Mouse (Mus musculus) C2C12 (cell line): ENCODE data around the gene 4930435E12Rik.

Experiments used
- CEBPB ChIP-seq: IDR thresholded peaks from one replicate; pipeline ENCODE4 v1.6.1; 2011; ENCODE audit warnings: low read depth, mild to moderate bottlenecking, control low read depth, moderate library complexity
- CTCF ChIP-seq: IDR thresholded peaks from one replicate; pipeline ENCODE4 v1.5.1; 2011; ENCODE audit not compliant: control insufficient read depth, insufficient read depth, insufficient read length
- FOSL1 ChIP-seq: IDR thresholded peaks from one replicate; pipeline ENCODE4 v1.8.0; 2011; ENCODE audit warnings: mild to moderate bottlenecking, low read length; ENCODE audit not compliant: poor library complexity, insufficient read depth, severe bottlenecking
- MAX ChIP-seq: IDR thresholded peaks from one replicate; pipeline ENCODE4 v1.6.1; 2011; ENCODE audit warnings: mild to moderate bottlenecking, control low read depth
- MYOD1 ChIP-seq: IDR thresholded peaks from one replicate; pipeline ENCODE4 v1.6.1; 2011; ENCODE audit warnings: low read depth; ENCODE audit not compliant: control insufficient read depth, insufficient read length
- MYOG ChIP-seq: IDR thresholded peaks from one replicate; pipeline ENCODE4 v1.6.1; 2011; ENCODE audit not compliant: control insufficient read depth, insufficient read length; ENCODE audit errors: extremely low read depth
- USF1 ChIP-seq: IDR thresholded peaks from one replicate; pipeline ENCODE4 v1.6.1; 2011; ENCODE audit warnings: low read depth, mild to moderate bottlenecking, control low read depth, moderate library complexity

DNA sequence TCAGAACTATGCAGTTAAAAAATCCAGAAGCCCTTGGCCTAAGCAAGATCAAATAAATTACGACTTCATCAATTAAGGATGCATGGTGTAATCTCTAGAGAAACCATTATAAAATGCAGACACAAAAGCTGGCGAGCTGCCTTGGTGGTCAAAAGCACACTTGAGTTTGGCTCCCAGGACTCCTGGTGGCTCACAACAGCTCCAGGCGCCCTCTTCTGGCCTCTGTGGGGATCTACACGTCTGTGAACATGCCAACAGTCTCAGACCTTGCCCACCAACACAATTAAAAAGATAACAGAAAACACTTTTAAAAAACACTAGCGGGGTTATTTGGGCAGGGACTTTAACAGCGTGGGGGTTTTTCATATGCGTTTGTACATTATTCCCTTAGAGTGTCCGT is 16.0 kb downstream of the 4930435E12Rik start:
- peak; percentile 61 for TF ChIP-seq CTCF
- no peak for TF ChIP-seq USF1
- TF ChIP-seq MYOG, result no peak
- TF ChIP-seq MYOD1, result no peak
- no peak for TF ChIP-seq MAX
- TF ChIP-seq FOSL1, result no peak
- no peak for TF ChIP-seq CEBPB
